Mouse (Mus musculus) thymus, postnatal 14 days (tissue): Measurements from ENCODE around the gene Llgl1.

Experiments
- DNase-seq: peaks from one replicate; pipeline ENCODE4 v3.0.0; 2021

Gene Llgl1

DNA sequence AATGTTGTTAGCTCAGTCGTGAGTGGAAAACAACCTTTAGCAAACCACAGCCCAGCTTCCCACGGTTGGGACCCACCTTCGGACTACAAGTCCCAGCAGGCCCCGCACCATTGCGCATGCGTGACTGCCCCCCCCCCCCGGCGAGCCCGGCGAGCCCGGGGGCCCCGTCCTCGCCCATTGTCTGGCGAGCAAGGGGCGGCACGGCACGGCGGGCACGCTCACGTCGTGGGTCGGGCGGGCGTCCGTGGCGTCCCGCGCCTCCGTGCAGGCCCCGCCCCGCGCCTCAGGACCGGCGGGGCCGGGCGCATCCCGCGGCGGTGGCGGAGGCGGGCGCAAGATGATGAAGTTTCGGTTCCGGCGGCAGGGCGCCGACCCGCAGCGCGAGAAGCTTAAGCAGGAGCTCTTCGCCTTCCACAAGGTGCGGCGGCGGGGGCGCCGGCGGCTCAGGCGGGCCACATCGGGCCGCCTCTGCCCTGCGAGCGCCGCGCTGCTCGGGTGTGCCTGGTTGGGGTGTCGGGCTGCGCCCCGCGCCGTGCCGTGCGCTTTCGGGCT lies at the start of gene Llgl1:
Llgl1 (plus strand) TSS at position 200 of the 552 bp plus-strand sequence.
- peak; percentile 91 for DNase-seq

- DNase-seq = no peak
Observed at GRCm38 (mm10) chr11:60696165-60696564, 3.4 kb upstream of the Llgl1 start.

DNA sequence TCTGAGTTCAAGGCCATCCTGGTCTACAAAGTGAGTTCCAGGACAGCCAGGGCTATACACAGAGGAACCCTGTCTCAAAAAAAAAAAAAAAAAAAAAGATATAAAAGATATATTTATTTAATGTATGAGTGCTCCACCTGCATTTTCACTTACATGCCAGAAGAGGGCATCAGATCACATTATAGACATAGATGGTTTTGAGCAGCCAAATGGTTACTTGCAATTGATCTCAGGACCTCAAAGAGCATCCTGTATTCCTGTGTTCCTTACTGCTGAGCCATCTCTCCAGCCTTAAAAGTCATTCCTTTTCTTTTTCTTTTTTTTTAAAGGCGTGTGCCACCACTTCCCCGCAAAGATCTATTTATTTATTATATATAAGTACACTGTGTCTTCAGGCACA lies 2.0 kb upstream of the Llgl1 start:
- no peak for DNase-seq

- DNase-seq = peak; percentile 65
Observed at GRCm38 (mm10) chr11:60698806-60699523, 558 bp upstream of the Llgl1 start.

DNA sequence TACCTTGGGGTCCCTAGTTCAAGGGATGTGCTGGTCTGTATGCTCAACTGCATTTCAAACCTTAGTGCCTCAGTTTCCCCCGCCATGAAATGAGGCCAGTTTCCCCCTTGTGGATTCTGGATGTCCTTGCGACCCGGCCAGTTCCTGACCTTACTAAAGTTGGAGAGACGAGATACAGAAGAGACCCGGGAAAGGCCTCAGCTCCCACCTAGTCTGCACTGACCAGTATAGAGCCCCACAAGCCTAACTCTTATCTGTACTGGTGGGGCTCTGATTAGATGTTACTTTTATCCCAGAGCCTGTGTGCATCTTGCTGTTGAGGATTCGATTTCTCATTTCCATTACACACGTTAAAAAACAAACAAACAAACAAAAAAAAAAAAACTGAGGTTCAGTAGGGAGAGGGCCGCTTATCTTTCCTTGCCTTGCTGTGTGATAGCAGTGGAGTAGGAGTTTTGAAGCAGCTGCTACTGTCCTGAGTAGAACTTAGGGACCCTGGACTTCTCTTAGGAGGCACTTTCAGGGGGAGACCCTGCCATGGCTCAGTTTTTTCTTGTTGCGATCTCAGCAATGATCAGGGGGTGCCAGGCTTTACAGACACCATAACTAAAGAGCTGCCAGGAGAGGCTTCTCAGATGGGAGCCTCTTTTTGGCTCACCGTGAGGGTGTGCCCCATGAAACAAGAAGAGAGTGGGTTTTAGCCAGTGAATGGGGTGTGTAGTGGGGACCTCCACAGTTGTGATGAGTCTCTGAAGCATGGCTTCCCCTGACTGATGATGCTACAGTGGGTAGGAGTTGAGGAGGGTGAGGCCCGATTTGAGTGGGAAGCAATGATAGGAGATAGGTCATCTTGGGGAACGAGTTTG lies 1.0 kb downstream of the Llgl1 start:
- no peak for DNase-seq

GRCm38 (mm10) chr11:60701611-60702010 lies 2.1 kb downstream of the Llgl1 start:
- DNase-seq = no peak

- peak; percentile 78 for DNase-seq
Observed at GRCm38 (mm10) chr11:60703131-60703530, 3.6 kb downstream of the Llgl1 start.

DNA sequence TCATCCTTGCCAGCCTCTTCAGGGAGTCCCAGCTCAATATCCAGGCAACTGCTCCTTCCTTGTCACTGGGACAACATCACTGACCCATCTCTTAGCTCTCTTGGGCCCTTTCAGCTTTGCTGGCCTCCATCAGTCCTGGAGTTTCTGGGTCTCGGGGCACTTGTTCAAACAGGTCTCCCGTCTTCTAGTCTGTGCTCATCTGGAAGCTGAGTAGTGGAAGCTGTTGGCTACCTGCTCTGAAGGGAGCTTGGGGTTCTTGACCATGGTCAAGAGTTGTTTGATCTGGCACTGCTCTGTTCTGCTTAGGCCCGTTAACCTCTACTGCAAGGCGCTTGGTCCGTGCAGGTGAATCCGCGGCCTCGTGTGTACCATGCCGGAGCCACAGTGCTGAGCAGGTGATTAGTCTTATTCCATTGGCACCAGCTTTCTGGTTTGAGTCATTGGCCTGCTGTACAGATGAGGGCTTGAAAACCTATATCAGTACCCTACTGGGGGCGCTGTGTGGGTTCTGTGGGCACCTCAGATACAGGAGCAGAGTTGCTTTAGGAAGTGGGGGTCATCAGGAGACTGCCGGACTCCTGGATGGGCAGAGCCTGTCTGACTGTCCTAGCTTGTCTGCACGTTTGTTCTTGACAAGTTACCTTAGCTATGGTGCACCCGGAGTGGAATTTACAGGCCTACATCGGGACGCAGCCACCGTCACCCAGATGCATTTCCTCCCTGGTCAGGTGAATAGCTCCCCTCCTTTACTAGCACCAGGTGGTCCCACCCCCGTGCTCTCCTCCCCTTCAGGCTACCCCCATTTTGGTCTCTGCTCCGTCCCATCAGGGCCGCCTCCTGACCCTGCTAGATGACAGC lies 4.7 kb downstream of the Llgl1 start:
- no peak for DNase-seq

DNA sequence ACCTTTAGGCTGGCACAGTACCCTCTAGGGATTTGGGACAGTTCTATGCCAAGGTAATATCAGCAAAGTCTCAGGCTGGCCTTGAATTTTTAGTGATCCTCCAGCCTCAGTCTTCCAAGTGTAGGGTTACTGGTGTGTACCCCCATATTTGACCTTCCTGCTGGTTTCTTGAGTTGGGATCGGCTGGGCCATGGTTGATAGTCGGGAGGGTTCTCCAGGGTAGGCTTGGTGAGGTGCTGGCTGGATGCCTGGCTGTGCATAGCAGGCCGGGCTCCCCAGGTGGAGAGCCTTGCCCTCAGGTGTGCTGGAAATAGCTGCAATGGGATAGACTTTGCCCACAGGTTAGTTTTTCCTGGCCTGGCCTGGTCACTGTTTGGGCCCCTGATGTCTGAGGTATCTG lies 5.7 kb downstream of the Llgl1 start:
- no peak for DNase-seq

DNA sequence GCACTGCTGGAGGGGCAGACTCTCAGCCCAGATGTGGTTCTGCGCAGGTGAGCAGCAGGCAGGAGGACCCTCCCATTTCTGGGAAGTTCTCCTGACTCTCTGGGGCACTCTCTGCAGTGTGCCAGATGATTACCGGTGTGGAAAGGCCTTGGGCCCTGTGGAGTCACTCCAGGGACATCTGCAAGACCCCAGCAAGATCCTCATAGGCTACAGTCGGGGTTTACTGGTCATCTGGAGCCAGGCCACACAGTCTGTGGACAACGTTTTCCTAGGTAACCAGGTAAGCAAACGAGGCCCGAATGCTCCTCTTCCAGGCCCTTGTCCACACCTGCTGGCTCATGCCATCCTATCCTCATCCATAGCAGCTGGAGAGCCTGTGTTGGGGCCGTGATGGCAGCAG lies 6.6 kb downstream of the Llgl1 start:
- DNase-seq = no peak

DNA sequence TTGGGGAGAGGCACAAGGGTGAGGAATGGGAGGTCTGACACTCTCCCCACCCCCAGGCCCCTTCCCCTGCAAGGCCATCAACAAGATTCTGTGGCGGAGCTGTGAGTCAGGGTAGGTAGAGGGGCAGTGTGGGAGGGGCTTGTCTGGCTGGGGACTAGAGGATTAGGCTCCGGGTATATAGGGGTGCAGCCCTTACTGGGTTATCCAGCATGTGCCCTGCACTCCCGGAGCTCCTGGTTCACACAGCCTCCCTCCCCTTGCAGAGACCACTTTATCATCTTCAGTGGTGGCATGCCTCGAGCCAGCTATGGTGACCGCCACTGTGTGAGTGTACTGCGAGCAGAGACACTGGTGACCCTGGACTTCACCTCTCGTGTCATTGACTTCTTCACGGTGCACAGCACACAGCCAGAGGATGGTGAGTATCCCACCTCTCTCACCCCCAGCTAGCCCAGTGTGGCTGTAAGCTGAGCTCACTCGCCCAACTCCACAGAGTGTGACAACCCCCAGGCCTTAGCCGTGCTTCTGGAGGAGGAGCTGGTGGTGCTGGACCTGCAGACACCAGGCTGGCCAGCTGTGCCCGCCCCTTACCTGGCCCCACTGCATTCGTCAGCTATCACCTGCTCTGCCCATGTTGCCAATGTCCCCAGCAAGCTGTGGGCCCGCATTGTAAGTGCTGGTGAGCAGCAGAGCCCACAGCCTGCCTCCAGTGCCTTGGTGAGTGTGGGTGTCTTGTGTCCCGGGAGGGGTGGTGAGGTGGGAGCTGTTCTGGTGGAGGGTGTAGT lies 7.4 kb downstream of the Llgl1 start:
- DNase-seq = no peak

DNA sequence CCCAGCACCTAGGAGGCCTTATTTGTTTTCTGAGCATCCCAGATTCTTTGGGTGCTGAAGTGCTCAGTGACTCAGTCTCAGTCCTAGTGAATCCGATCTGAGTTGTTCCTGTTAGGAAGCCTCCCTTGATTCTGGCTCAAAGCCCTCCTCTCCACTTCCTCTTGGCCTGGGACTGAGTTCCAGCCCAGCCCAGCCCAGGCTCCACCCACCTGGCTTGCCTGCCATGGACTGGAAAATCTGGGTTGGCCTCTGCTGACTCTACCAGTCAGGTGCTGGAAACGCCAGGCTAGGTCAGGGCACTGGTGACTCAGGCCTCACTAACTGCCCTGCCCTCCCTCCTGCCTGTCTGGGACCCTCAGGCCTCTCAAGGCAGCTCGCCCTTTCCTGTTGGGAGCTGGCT lies 8.1 kb downstream of the Llgl1 start:
- no peak for DNase-seq

GRCm38 (mm10) chr11:60708631-60709030 lies 9.1 kb downstream of the Llgl1 start:
- no peak for DNase-seq

DNA sequence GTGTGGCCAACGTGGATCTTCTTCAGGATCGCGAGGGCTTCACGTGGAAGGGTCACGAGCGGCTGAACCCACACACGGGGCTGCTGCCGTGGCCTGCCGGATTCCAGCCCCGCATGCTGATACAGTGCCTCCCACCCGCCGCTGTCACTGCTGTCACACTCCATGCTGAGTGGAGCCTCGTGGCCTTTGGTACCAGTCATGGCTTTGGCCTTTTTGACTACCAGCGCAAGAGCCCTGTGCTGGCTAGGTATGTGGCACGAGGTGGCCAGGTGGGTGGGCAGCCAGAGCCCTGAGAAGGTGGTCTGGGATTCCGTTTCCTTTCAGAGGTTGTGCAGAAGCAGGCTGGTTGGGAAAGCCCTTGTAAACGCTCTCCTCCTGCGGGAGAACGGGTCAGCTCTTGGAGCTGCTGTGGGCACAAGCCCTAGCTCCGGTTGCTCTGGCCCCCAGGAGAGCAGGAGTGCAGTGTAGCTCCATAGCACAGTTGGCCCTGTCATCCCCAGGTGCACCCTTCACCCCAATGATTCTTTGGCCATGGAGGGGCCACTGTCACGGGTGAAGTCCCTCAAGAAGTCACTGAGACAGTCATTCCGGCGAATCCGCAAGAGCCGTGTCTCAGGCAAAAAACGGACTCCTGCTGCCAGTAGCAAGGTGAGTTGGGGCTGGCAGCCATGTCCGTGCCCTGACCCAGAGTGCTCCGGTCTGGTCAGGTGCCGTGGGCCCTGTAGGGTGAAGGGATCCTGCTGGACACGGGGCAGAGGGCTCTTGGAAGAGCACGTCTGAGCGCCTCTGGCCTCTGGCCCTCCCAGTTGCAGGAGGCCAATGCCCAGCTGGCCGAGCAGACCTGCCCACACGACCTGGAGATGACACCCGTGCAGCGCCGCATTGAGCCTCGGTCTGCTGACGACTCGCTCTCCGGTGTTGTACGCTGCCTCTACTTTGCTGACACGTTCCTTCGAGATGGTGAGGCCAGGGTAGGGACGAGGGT lies 10.2 kb downstream of the Llgl1 start:
- DNase-seq = no peak

- DNase-seq = no peak
Observed at GRCm38 (mm10) chr11:60711218-60711617, 11.7 kb downstream of the Llgl1 start.

GRCm38 (mm10) chr11:60712040-60712439 lies 12.5 kb downstream of the Llgl1 start:
- no peak for DNase-seq

GRCm38 (mm10) chr11:60712639-60713255 lies 13.2 kb downstream of the Llgl1 start:
- DNase-seq = no peak

- no peak for DNase-seq
Observed at GRCm38 (mm10) chr11:60715833-60716232, 16.3 kb downstream of the Llgl1 start.

DNA sequence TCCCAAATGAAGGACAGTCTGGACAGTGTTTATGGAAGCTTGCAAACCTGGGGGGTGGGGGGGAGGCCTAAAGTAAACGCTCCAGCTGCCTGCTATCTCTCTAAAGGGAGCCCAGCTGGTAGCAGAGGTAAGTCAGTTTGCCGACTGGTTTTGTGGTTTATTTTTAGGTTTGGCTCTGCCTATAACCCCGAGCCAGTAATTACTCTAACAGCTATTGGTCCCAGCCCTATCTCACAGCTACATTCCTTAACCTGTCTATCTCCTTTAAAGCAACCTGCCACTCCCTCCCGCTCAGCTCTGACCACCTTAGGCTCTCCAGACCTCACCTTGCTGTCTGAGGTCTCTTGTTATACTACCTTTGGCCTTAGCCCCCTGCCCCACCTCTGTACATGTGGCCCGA lies 19.7 kb downstream of the Llgl1 start:
- no peak for DNase-seq
